Mouse (Mus musculus) heart, adult 18-20 months (tissue): ENCODE measurements around the gene Gkap1. TPM values are rescaled to one million over a fixed set of nuclear protein-coding genes. Genes with fewer than 3 reads are reported as not detected.

Experiments used
- DNase-seq, 2 experiments: peaks; one replicate each; pipeline ENCODE4 v3.0.0; 2021 to 2022; ENCODE audit warnings: mixed read lengths in 1 of 2
- long read RNA-seq, 2 experiments: library from polyadenylated mRNA; stranded (forward); transcript quantifications; one replicate each; pipeline ENCODE4 v2.0.0; 2021
- total RNA-seq, 2 experiments: library from RNA; stranded (reverse); gene quantifications; 2 replicates each; pipeline ENCODE4 v1.2.3; 2021

The Gkap1 gene
- 10 to 100 TPM; 22.9 to 28.5 TPM for total RNA-seq
- long read RNA-seq, experiment 1, transcript Gkap1-201 (12 exons, 1,523 nt), result major isoform, 15 of 22 reads
- long read RNA-seq, experiment 1, partial matches to known transcripts, result 3 of 22 reads
- long read RNA-seq, experiment 1, other reads (novel, unspliced or antisense), result 4 of 22 reads
- long read RNA-seq, experiment 2, transcript Gkap1-201 (12 exons, 1,523 nt), result major isoform, 11 of 25 reads
- long read RNA-seq, experiment 2, partial matches to known transcripts, result 7 of 25 reads
- long read RNA-seq, experiment 2, other reads (novel, unspliced or antisense), result 5 of 25 reads

- DNase-seq, result no peak
Observed at GRCm38 (mm10) chr13:58275599-58275998, at the start of gene Gkap1. Gene Gkap1, minus strand, starts transcription at chr13:58275699.

GRCm38 (mm10) chr13:58317768-58318167 is 42.3 kb upstream of the Gkap1 start:
- no peak for DNase-seq

- no peak for DNase-seq
Observed at GRCm38 (mm10) chr13:58314991-58315390, 39.5 kb upstream of the Gkap1 start.

- DNase-seq, result no peak
Observed at GRCm38 (mm10) chr13:58313758-58314157, 38.3 kb upstream of the Gkap1 start.

- no peak for DNase-seq
Observed at GRCm38 (mm10) chr13:58311351-58311750, 35.9 kb upstream of the Gkap1 start.

- no peak for DNase-seq
Observed at GRCm38 (mm10) chr13:58309499-58309898, 34.0 kb upstream of the Gkap1 start.

GRCm38 (mm10) chr13:58307453-58307852 is 32.0 kb upstream of the Gkap1 start:
- DNase-seq, result no peak

- DNase-seq, result no peak
Observed at GRCm38 (mm10) chr13:58305230-58305629, 29.7 kb upstream of the Gkap1 start.

GRCm38 (mm10) chr13:58302421-58303145 is 27.1 kb upstream of the Gkap1 start:
- DNase-seq, result no peak

- no peak for DNase-seq
Observed at GRCm38 (mm10) chr13:58301961-58302360, 26.5 kb upstream of the Gkap1 start.

- DNase-seq, result no peak
Observed at GRCm38 (mm10) chr13:58298756-58299155, 23.3 kb upstream of the Gkap1 start.

GRCm38 (mm10) chr13:58295582-58295981 is 20.1 kb upstream of the Gkap1 start:
- no peak for DNase-seq

- no peak for DNase-seq
Observed at GRCm38 (mm10) chr13:58292811-58293210, 17.3 kb upstream of the Gkap1 start.

- DNase-seq, result no peak
Observed at GRCm38 (mm10) chr13:58289308-58289707, 13.8 kb upstream of the Gkap1 start.

GRCm38 (mm10) chr13:58287822-58288221 is 12.3 kb upstream of the Gkap1 start:
- peak; percentile 74 to 95 for DNase-seq

GRCm38 (mm10) chr13:58283466-58283865 is 8.0 kb upstream of the Gkap1 start:
- DNase-seq, result no peak

- DNase-seq, result no peak
Observed at GRCm38 (mm10) chr13:58281936-58282335, 6.4 kb upstream of the Gkap1 start.

- DNase-seq, result no peak
Observed at GRCm38 (mm10) chr13:58280528-58280927, 5.0 kb upstream of the Gkap1 start.

- DNase-seq, result no peak
Observed at GRCm38 (mm10) chr13:58276256-58276655, 757 bp upstream of the Gkap1 start.

GRCm38 (mm10) chr13:58275076-58275475 is 423 bp downstream of the Gkap1 start:
- no peak for DNase-seq

GRCm38 (mm10) chr13:58274259-58274991 is 1.1 kb downstream of the Gkap1 start:
- peak; percentile 77 to 83 for DNase-seq

- peak; percentile 25 to 56 for DNase-seq
Observed at GRCm38 (mm10) chr13:58273411-58274258, 1.9 kb downstream of the Gkap1 start.
